Mouse (Mus musculus): Measurements from ENCODE around the gene Greb1. TPM values are rescaled to one million over a fixed set of nuclear protein-coding genes. Genes with fewer than 3 reads are reported as not detected.

Greb1 gene
- polyA plus RNA-seq, 1 experiment from 2014 or later = 1.7 TPM

- no peak overlapping the region for H3K4me2 ChIP-seq
- no peaks in the 10 kb centered on the region for H3K36me3 ChIP-seq
- no peaks in the 10 kb centered on the region for H3K9me3 ChIP-seq (replicated peaks)
- no peak for ATAC-seq
- H3K4me3 ChIP-seq = no peak overlapping the region
- no peak overlapping the region for H3K9ac ChIP-seq
- H3K27me3 ChIP-seq (replicated peaks) = 0 out of 2 replicates have a peak, but pooled peaks cover 3% of the 10 kb centered on the region
- H3K27ac ChIP-seq = no peak overlapping the region
- no peaks in the 10 kb centered on the region for H3K4me1 ChIP-seq
- 56% methylated on average over 6 of the region's 6 CpGs for whole genome bisulfite sequencing (ENCODE audit: insufficient replicate concordance)
Observed at GRCm38 (mm10) chr12:16662955-16663585, 137.6 kb downstream of the Greb1 start.

- no peak overlapping the region for H3K27ac ChIP-seq
- no peak overlapping the region for H3K4me3 ChIP-seq
- 0 out of 2 replicates have a peak, but pooled peaks cover 3% of the 10 kb centered on the region for H3K27me3 ChIP-seq (replicated peaks)
- ATAC-seq = no peak
- WGBS (ENCODE audit: insufficient replicate concordance) = 70% methylated on average over 2 of the region's 2 CpGs
- no peak overlapping the region for H3K4me2 ChIP-seq
- no peaks in the 10 kb centered on the region for H3K36me3 ChIP-seq
- H3K9me3 ChIP-seq (replicated peaks) = no peaks in the 10 kb centered on the region
- H3K4me1 ChIP-seq = no peaks in the 10 kb centered on the region
- no peak overlapping the region for H3K9ac ChIP-seq
Observed at GRCm38 (mm10) chr12:16661936-16662335, 138.8 kb downstream of the Greb1 start.

- no peak overlapping the region for H3K4me2 ChIP-seq
- no peak overlapping the region for H3K4me3 ChIP-seq
- no peaks in the 10 kb centered on the region for H3K36me3 ChIP-seq
- 69% methylated on average over 10 of the region's 10 CpGs for WGBS (ENCODE audit: insufficient replicate concordance)
- no peak overlapping the region for H3K9ac ChIP-seq
- 0 out of 2 replicates have a peak, but pooled peaks cover 3% of the 10 kb centered on the region for H3K27me3 ChIP-seq (replicated peaks)
- H3K27ac ChIP-seq = no peak overlapping the region
- ATAC-seq = no peak
- H3K9me3 ChIP-seq (replicated peaks) = no peaks in the 10 kb centered on the region
- H3K4me1 ChIP-seq = no peaks in the 10 kb centered on the region
Observed at GRCm38 (mm10) chr12:16661459-16661858, 139.2 kb downstream of the Greb1 start.

GRCm38 (mm10) chr12:16656906-16657875 is 143.5 kb downstream of the Greb1 start:
- H3K4me1 ChIP-seq = peaks cover 4% of the 10 kb centered on the region; the same call in 1 of the 2 replicates
- no peaks in the 10 kb centered on the region for H3K36me3 ChIP-seq
- peaks cover 36% of the 10 kb centered on the region for H3K27me3 ChIP-seq (replicated peaks)
- no peak for ATAC-seq
- no peak overlapping the region for H3K4me3 ChIP-seq
- no peak overlapping the region for H3K4me2 ChIP-seq
- 54% methylated on average over 5 of the region's 5 CpGs for WGBS (ENCODE audit: insufficient replicate concordance)
- no peak overlapping the region for H3K27ac ChIP-seq
- no peaks in the 10 kb centered on the region for H3K9me3 ChIP-seq (replicated peaks)
- H3K9ac ChIP-seq = no peak overlapping the region

- no peaks in the 10 kb centered on the region for H3K36me3 ChIP-seq
- no peak for ATAC-seq
- WGBS (ENCODE audit: insufficient replicate concordance) = 51% methylated on average over 4 of the region's 4 CpGs
Observed at GRCm38 (mm10) chr12:16655604-16656003, 145.1 kb downstream of the Greb1 start.

GRCm38 (mm10) chr12:16653332-16654093 is 147.2 kb downstream of the Greb1 start, which contains the start of gene Ntsr2:
Gene Ntsr2, plus strand, starts transcription at chr12:16653382.
- peaks cover 4% of the 10 kb centered on the region; the same call in 1 of the 2 replicates for H3K4me1 ChIP-seq
- no peak within 1 kb of the TSS for H3K4me3 ChIP-seq
- H3K36me3 ChIP-seq = no peaks in the 10 kb centered on the region
- no peaks in the 10 kb centered on the region for H3K9me3 ChIP-seq (replicated peaks)
- H3K27ac ChIP-seq = no peak within 1 kb of the TSS
- peaks cover 36% of the 10 kb centered on the region for H3K27me3 ChIP-seq (replicated peaks)
- WGBS (ENCODE audit: insufficient replicate concordance) = 9% methylated on average over 54 of the region's 58 CpGs
- no peak within 1 kb of the TSS for H3K9ac ChIP-seq
- ATAC-seq = peak; percentile 54
- H3K4me2 ChIP-seq = peak within 1 kb of the TSS; percentile 38

More at GRCm38 (mm10) chr12:16655604-16656003, 145.1 kb downstream of the Greb1 start:
- H3K9ac ChIP-seq = no peak overlapping the region
- peaks cover 4% of the 10 kb centered on the region; the same call in 1 of the 2 replicates for H3K4me1 ChIP-seq
- no peak overlapping the region for H3K27ac ChIP-seq
- H3K4me2 ChIP-seq = no peak overlapping the region
- H3K4me3 ChIP-seq = no peak overlapping the region
- peaks cover 36% of the 10 kb centered on the region for H3K27me3 ChIP-seq (replicated peaks)
- H3K9me3 ChIP-seq (replicated peaks) = no peaks in the 10 kb centered on the region

GRCm38 (mm10) chr12:16649819-16650218 is 150.9 kb downstream of the Greb1 start:
- 62% methylated on average over 6 of the region's 6 CpGs for WGBS (ENCODE audit: insufficient replicate concordance)
- Histone ChIP-seq H3K36me3 (no peaks in the 10 kb centered on the region), H3K27ac (no peak overlapping the region), H3K4me2 (no peak overlapping the region), H3K4me1 (peaks cover 4% of the 10 kb centered on the region; the same call in 1 of the 2 replicates), H3K27me3 (replicated peaks) (peaks cover 26% of the 10 kb centered on the region), H3K9me3 (replicated peaks) (no peaks in the 10 kb centered on the region), H3K4me3 (no peak overlapping the region), H3K9ac (no peak overlapping the region)
- ATAC-seq = no peak

- H3K27me3 ChIP-seq (replicated peaks) = peaks cover 11% of the 10 kb centered on the region
- no peaks in the 10 kb centered on the region for H3K36me3 ChIP-seq
- H3K9ac ChIP-seq = no peak overlapping the region
- no peak overlapping the region for H3K4me3 ChIP-seq
- no peak overlapping the region for H3K27ac ChIP-seq
- H3K4me1 ChIP-seq = no peaks in the 10 kb centered on the region
- no peak overlapping the region for H3K4me2 ChIP-seq
- WGBS (ENCODE audit: insufficient replicate concordance) = 73% methylated on average over 6 of the region's 6 CpGs
- H3K9me3 ChIP-seq (replicated peaks) = no peaks in the 10 kb centered on the region
- ATAC-seq = no peak
Observed at GRCm38 (mm10) chr12:16648273-16648672, 152.4 kb downstream of the Greb1 start.

- H3K9ac ChIP-seq = no peak overlapping the region
- no peaks in the 10 kb centered on the region for H3K4me1 ChIP-seq
- no peak overlapping the region for H3K4me3 ChIP-seq
- no peak for ATAC-seq
- H3K4me2 ChIP-seq = no peak overlapping the region
- no peaks in the 10 kb centered on the region for H3K9me3 ChIP-seq (replicated peaks)
- H3K27me3 ChIP-seq (replicated peaks) = 0 out of 2 replicates have a peak, but pooled peaks cover 3% of the 10 kb centered on the region
- WGBS (ENCODE audit: insufficient replicate concordance) = 46% methylated on average over 9 of the region's 9 CpGs
- no peak overlapping the region for H3K27ac ChIP-seq
- no peaks in the 10 kb centered on the region for H3K36me3 ChIP-seq
Observed at GRCm38 (mm10) chr12:16646780-16647409, 153.8 kb downstream of the Greb1 start.

GRCm38 (mm10) chr12:16644698-16645097 is 156.0 kb downstream of the Greb1 start:
- Histone ChIP-seq H3K36me3 (no peaks in the 10 kb centered on the region), H3K9me3 (replicated peaks) (no peaks in the 10 kb centered on the region), H3K27me3 (replicated peaks) (no peaks in the 10 kb centered on the region), H3K4me3 (no peak overlapping the region), H3K4me2 (no peak overlapping the region), H3K4me1 (no peaks in the 10 kb centered on the region), H3K9ac (no peak overlapping the region), H3K27ac (no peak overlapping the region)
- 67% methylated on average over 8 of the region's 8 CpGs for WGBS (ENCODE audit: insufficient replicate concordance)
- no peak for ATAC-seq
